Mouse (Mus musculus) stomach, postnatal 0 days (tissue): ENCODE measurements around the gene Hs3st3a1. TPM values are rescaled to one million over a fixed set of nuclear protein-coding genes. Genes with fewer than 3 reads are reported as not detected.

ENCODE experiments used
- ATAC-seq: fragments of 200-750 bp; cut with Nextera tagmentation; 2 replicates; pipeline ENCODE4 v1.8.0; 2017; ENCODE audit not compliant: low FRiP score, low TSS enrichment
- DNase-seq: peaks from one replicate; pipeline ENCODE4 v3.0.0-alpha.2; 2016; ENCODE audit warnings: low spot score
- H3K27ac ChIP-seq: fragments of 300-500 bp; sonication (generic); replicated peaks from 2 replicates; pipeline ENCODE4 v1.5.1; 2014; ENCODE audit warnings: mild to moderate bottlenecking, control low read depth
- H3K27me3 ChIP-seq: fragments of 300-500 bp; sonication (generic); 2 replicates; pipeline ENCODE4 v1.6.1; 2014; ENCODE audit warnings: low read length; ENCODE audit not compliant: control insufficient read depth, insufficient read depth
- H3K36me3 ChIP-seq: fragments of 300-500 bp; sonication (generic); 2 replicates; pipeline ENCODE4 v1.6.1; 2014; ENCODE audit warnings: low read length, mixed read lengths; ENCODE audit not compliant: control insufficient read depth, insufficient read depth
- H3K4me1 ChIP-seq: fragments of 300-500 bp; sonication (generic); replicated peaks from 2 replicates; pipeline ENCODE4 v1.6.1; 2014; ENCODE audit warnings: antibody characterized with exemption; ENCODE audit not compliant: control insufficient read depth, insufficient read depth
- H3K4me2 ChIP-seq: fragments of 300-500 bp; sonication (generic); replicated peaks from 2 replicates; pipeline ENCODE4 v1.6.1; 2014; ENCODE audit warnings: low read depth, mild to moderate bottlenecking, control low read depth, moderate library complexity
- H3K4me3 ChIP-seq: fragments of 300-500 bp; sonication (generic); 2 replicates; pipeline ENCODE4 v1.5.1; 2014; ENCODE audit warnings: low read depth, low read length, control low read depth
- H3K9ac ChIP-seq: fragments of 300-500 bp; sonication (generic); 2 replicates; pipeline ENCODE4 v1.6.1; 2014; ENCODE audit warnings: mild to moderate bottlenecking, low read length, control low read depth, mixed read lengths
- H3K9me3 ChIP-seq: fragments of 300-500 bp; sonication (generic); 2 replicates; pipeline ENCODE4 v1.6.1; 2016; ENCODE audit warnings: low read length; ENCODE audit not compliant: control insufficient read depth
- CTCF ChIP-seq: IDR thresholded peaks from 2 replicates; pipeline ENCODE4 v1.5.1; 2016; ENCODE audit warnings: antibody characterized with exemption, low read depth, mild to moderate bottlenecking, moderate library complexity
- EP300 ChIP-seq: optimal IDR thresholded peaks from 2 replicates; pipeline ENCODE3; 2016; ENCODE audit warnings: antibody characterized with exemption
- WGBS: fragments of 180-500 bp; shearing (Covaris S2); extraction: QIAGEN DNeasy Blood & Tissue Kit; methylation state at CpG from one replicate; pipeline ENCODE4 v1.1.7; 2014; 5-methylcytosine and 5-hydroxymethylcytosine counted together
- polyA plus RNA-seq: library from polyadenylated mRNA; unstranded; fragments of >200 nt; fragmentation: Nextera tagmentation; extraction: Ambion mirVana; gene quantifications from 2 replicates; pipeline ENCODE4 v1.2.1, GENCODE M21; 2015

The Hs3st3a1 gene
- polyA plus RNA-seq, 1 experiment from 2014 or later, result 0.30 TPM

DNA sequence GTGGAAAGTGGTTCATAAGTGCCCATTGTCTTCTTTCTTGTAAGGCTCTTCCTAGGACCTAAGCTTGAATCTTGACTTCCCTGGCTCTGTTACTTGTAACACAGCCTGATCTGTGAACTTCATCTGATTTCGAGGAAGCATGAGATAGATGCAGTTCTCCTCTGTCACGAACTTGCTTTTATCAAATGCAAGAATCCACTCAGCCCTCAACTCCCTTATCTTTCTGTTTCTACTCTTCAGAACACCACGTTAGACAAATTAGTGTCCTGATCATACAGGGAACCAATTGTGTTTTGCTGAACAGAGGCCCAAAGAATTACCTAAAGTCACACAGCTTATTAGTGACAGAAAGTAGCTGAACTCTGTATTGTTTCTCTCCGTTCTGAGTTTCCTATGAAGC, 77.2 kb downstream of the Hs3st3a1 start:
- Histone ChIP-seq H3K27ac (no peak overlapping the region), H3K4me1 (no peaks in the 10 kb centered on the region), H3K4me3 (no peak overlapping the region), H3K4me2 (no peak overlapping the region), H3K9ac (no peak overlapping the region), H3K36me3 (no peaks in the 10 kb centered on the region), H3K9me3 (no peaks in the 10 kb centered on the region), H3K27me3 (no peaks in the 10 kb centered on the region)
- DNase-seq (no peak), ATAC-seq (no peak)
- TF ChIP-seq EP300 (no peak), CTCF (no peak)
- 81% methylated on average over 4 of the region's 4 CpGs for WGBS

GRCm38 (mm10) chr11:64513419-64513818, 78.3 kb downstream of the Hs3st3a1 start:
- Histone ChIP-seq H3K9ac (no peak overlapping the region), H3K4me3 (no peak overlapping the region), H3K4me2 (no peak overlapping the region), H3K27me3 (no peaks in the 10 kb centered on the region), H3K9me3 (no peaks in the 10 kb centered on the region), H3K36me3 (no peaks in the 10 kb centered on the region), H3K27ac (no peak overlapping the region), H3K4me1 (no peaks in the 10 kb centered on the region)
- WGBS, result 85% methylated on average over 5 of the region's 5 CpGs
- ATAC-seq (no peak), DNase-seq (no peak)
- no peak for TF ChIP-seq CTCF
- no peak for TF ChIP-seq EP300

DNA sequence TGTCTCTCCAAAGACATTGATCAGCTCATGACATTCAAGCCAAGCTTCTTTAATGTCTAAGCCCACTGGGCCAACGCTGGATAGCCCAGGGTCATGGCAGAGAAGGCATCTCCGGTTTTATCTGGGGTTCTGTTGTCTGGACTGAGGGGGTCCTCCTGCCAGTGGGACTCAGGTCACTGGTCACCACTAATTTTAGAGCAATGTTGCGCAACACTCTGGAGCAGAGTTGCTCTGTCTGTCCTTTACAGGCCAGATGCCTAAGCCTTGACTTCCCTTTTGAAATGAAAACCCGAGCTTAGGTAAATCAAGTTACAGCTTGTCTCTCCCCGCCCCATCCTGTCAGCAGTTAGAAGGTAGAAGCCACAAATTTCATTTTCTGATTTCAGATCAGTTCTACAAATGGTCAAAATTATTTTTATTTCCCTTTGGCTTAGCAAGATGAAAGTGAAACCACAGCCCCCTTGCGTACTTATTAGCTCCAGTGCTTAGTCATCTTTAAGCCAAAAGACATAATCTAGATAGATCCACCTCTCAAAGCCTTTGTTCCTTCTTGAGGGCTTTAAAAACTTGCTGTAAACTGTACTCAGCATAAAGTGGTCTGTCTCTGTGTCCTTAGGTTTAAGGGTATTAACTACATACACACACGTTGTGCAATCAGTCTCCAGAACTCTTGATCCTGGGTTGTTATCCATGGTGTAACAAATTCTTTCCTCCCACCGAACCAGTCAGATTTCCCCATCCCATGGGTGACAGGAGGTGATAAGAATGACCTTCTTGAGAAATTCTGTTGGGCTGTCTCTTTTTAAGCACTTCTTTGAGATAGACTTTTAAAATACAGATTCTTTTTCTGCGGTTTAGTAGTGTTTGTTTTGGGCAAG, 81.8 kb downstream of the Hs3st3a1 start:
- H3K4me3 ChIP-seq, result no peak overlapping the region
- H3K9ac ChIP-seq, result no peak overlapping the region
- no peaks in the 10 kb centered on the region for H3K27me3 ChIP-seq
- H3K4me1 ChIP-seq, result no peaks in the 10 kb centered on the region
- no peak overlapping the region for H3K27ac ChIP-seq
- 71% methylated on average over 9 of the region's 9 CpGs for WGBS
- no peak for ATAC-seq
- DNase-seq, result no peak
- H3K4me2 ChIP-seq, result no peak overlapping the region
- H3K9me3 ChIP-seq, result no peaks in the 10 kb centered on the region
- TF ChIP-seq EP300, result no peak
- no peak for TF ChIP-seq CTCF
- H3K36me3 ChIP-seq, result no peaks in the 10 kb centered on the region

- 72% methylated on average over 6 of the region's 6 CpGs for WGBS
- no peaks in the 10 kb centered on the region for H3K36me3 ChIP-seq
Measured at GRCm38 (mm10) chr11:64518146-64518841, 83.2 kb downstream of the Hs3st3a1 start.

DNA sequence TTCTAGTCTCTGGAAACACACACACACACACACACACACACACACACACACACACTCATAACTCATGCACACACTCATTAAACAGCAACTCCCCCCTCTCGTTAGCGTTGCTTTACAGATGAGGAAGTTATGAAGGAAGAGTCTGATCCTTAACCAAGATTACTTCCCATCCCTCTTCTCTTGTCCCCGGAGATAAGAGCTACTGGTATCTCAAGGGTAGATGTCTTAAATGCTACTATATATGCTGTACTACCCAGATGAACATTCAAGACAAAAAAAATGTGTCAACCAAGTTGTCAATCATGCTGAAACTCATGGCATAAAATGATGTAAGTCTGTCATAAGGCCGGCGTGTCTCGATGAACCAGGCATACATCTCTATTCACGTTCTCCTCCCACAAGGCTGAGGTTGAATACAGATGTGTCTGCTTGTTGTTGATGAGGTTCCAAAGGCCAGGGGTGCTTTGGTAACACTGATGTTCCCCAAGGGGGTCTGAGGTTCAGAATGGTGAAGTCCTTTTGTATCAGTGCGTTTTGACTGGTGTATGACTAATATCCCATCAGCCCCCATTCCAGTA, 89.0 kb downstream of the Hs3st3a1 start:
- 90% methylated on average over 8 of the region's 8 CpGs for WGBS
- no peaks in the 10 kb centered on the region for H3K4me1 ChIP-seq
- H3K9ac ChIP-seq, result no peak overlapping the region
- H3K36me3 ChIP-seq, result no peaks in the 10 kb centered on the region
- no peak overlapping the region for H3K4me3 ChIP-seq
- no peaks in the 10 kb centered on the region for H3K9me3 ChIP-seq
- H3K4me2 ChIP-seq, result no peak overlapping the region
- H3K27ac ChIP-seq, result no peak overlapping the region
- TF ChIP-seq CTCF (no peak), EP300 (no peak)
- H3K27me3 ChIP-seq, result no peaks in the 10 kb centered on the region
- DNase-seq (no peak), ATAC-seq (no peak)

More at GRCm38 (mm10) chr11:64518146-64518841, 83.2 kb downstream of the Hs3st3a1 start:
- ATAC-seq, result no peak
- H3K27ac ChIP-seq, result no peak overlapping the region
- no peak overlapping the region for H3K4me3 ChIP-seq
- no peak overlapping the region for H3K9ac ChIP-seq
- DNase-seq, result no peak
- H3K4me1 ChIP-seq, result no peaks in the 10 kb centered on the region
- TF ChIP-seq EP300 (no peak), CTCF (no peak)
- no peak overlapping the region for H3K4me2 ChIP-seq
- no peaks in the 10 kb centered on the region for H3K9me3 ChIP-seq
- H3K27me3 ChIP-seq, result no peaks in the 10 kb centered on the region

DNA sequence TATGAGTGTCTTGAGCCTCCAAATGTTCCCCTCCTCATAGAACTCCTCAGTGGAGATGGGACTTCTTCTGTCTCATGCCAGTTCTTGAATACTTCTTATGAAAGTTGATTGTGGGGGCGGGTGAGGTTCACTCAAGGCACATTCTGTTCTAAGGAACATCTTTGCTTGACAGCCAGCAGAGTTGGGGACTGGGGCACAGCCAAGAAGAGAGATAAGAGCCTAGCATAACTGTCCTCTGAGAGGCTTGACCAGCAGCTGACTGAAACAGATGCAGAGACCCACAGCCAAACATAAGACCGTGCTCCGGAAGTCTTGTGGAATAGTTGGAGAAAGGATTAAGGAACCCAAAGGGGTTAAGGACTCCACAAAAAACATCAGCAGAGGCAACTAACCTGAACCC, 102.1 kb downstream of the Hs3st3a1 start:
- TF ChIP-seq CTCF (no peak), EP300 (no peak)
- H3K4me3 ChIP-seq, result no peak overlapping the region
- no peaks in the 10 kb centered on the region for H3K4me1 ChIP-seq
- 91% methylated on average over 3 of the region's 3 CpGs for WGBS
- H3K27ac ChIP-seq, result no peak overlapping the region
- no peaks in the 10 kb centered on the region for H3K36me3 ChIP-seq
- H3K27me3 ChIP-seq, result no peaks in the 10 kb centered on the region
- no peak overlapping the region for H3K4me2 ChIP-seq
- ATAC-seq, result no peak
- DNase-seq, result no peak
- no peaks in the 10 kb centered on the region for H3K9me3 ChIP-seq
- no peak overlapping the region for H3K9ac ChIP-seq
